Mouse (Mus musculus) brown adipose tissue, adult 24 weeks (tissue): ENCODE results near the gene Igfbp2. TPM values are rescaled to one million over a fixed set of nuclear protein-coding genes. Genes with fewer than 3 reads are reported as not detected.

ENCODE experiments used
- H3K27ac ChIP-seq: fragments of 200-500 bp; replicated peaks from 2 replicates; pipeline ENCODE4 v1.5.1; 2012; ENCODE audit warnings: low read depth, mild to moderate bottlenecking, low read length
- H3K4me1 ChIP-seq: fragments of 200-500 bp; 2 replicates; pipeline ENCODE4 v1.6.1; 2012; ENCODE audit warnings: low read length, mixed read lengths; ENCODE audit not compliant: control insufficient read depth, insufficient read depth, insufficient read length
- H3K4me3 ChIP-seq: fragments of 200-500 bp; 2 replicates; pipeline ENCODE4 v1.5.1; 2012; ENCODE audit warnings: low read depth, mild to moderate bottlenecking, low read length, moderate library complexity; ENCODE audit not compliant: insufficient read depth
- polyA plus RNA-seq: library from polyadenylated mRNA; stranded (reverse); fragments of >200 nt; gene quantifications from 2 replicates; pipeline ENCODE4 v1.2.4, GENCODE M21; 2012; ENCODE audit not compliant: missing spikeins, insufficient read depth, insufficient read length

Igfbp2 gene
- polyA plus RNA-seq, 1 experiment = 1.1 TPM

- H3K4me1 ChIP-seq = no peaks in the 10 kb centered on the region
- H3K4me3 ChIP-seq = no peak overlapping the region
- no peak overlapping the region for H3K27ac ChIP-seq
Measured at GRCm38 (mm10) chr1:72856209-72856909, 32.1 kb downstream of the Igfbp2 start.

- H3K4me1 ChIP-seq = no peaks in the 10 kb centered on the region
- no peak overlapping the region for H3K27ac ChIP-seq
- no peak overlapping the region for H3K4me3 ChIP-seq
Measured at GRCm38 (mm10) chr1:72857142-72857541, 32.8 kb downstream of the Igfbp2 start.

GRCm38 (mm10) chr1:72857631-72858030 is 33.3 kb downstream of the Igfbp2 start:
- Histone ChIP-seq H3K4me1 (no peaks in the 10 kb centered on the region), H3K27ac (no peak overlapping the region), H3K4me3 (no peak overlapping the region)

- Histone ChIP-seq H3K4me1 (no peaks in the 10 kb centered on the region), H3K4me3 (no peak overlapping the region), H3K27ac (no peak overlapping the region)
Measured at GRCm38 (mm10) chr1:72858286-72858685, 34.0 kb downstream of the Igfbp2 start.

DNA sequence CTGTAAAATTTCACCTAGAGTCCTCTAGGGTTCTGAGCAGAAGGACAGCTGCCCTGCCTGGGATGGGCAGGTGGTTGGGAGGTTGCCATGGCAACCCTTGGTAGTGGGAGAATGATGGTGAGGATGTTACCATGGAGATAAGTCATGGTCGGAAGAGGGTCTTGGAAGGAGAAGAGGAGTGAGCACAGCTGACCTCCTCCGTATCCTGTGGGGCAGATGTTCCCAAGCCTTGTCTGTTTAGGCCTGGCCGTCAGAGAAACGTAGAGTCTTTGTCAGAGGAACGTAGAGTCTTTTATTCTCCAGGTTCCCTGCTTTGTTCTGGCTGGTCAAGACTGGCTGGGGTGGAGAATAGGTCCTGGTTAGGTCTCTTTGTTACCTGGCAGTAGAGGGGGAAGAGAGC is 34.6 kb downstream of the Igfbp2 start:
- H3K4me3 ChIP-seq = no peak overlapping the region
- H3K27ac ChIP-seq = no peak overlapping the region
- H3K4me1 ChIP-seq = no peaks in the 10 kb centered on the region

GRCm38 (mm10) chr1:72859963-72860362 is 35.7 kb downstream of the Igfbp2 start:
- H3K27ac ChIP-seq = no peak overlapping the region
- no peaks in the 10 kb centered on the region for H3K4me1 ChIP-seq
- H3K4me3 ChIP-seq = no peak overlapping the region

DNA sequence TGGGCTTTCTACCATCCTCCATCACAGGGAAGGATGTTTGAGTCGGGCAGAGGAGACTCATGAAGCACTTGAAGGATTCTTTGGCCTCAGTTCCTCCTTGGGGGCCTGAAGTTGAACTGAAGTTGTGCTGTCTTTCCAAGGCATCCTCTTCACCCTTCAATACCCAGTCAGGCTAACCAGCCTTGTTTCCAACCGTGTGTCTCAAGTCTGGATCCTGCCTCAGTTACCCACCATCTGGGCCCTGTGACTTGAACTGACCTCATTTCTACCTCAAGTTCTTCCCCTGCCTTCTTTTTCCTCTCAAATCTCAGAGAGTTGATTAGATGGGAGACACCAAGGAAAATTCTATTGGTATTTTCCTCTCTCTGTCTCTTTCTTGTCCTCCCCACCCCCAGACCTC is 36.2 kb downstream of the Igfbp2 start:
- Histone ChIP-seq H3K4me3 (no peak overlapping the region), H3K27ac (no peak overlapping the region), H3K4me1 (no peaks in the 10 kb centered on the region)

DNA sequence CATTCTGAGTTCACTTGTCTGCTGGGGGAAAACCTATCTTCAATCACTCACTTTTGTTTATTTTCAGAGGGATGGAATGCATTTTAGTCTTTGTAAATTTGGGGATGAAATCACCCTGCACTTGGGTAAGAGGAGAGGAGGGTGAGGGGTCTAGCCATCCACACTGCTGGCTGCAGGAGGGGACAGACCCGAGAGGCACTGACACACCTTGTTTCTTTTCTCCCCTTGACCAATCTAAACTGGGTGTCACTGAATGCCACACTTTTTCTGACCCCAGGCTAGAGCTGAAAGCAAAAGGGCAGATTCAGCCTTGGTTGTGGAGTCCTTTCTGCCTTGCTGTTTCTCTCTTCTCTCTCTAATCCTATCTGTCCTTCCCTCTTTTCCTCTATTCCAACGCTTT is 37.4 kb downstream of the Igfbp2 start:
- Histone ChIP-seq H3K4me1 (no peaks in the 10 kb centered on the region), H3K4me3 (no peak overlapping the region), H3K27ac (no peak overlapping the region)

DNA sequence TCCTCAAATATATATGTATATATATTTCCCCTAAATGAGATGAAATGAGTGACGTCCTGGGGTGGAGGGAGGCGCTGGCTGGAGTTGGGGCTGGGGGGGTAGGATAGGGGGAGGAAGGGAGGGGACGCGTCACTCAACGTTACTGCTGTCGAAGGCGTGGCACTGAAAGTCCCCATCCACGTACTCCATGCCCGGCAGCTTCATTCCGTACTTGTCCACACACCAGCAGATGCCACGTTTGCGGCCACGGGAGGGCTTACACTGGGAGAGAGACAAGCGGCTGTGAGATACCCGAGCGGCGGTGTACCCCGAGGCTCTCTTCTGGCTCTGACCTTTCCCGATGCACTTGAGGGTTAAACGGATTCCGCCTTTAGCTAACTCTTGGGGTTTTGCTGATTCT is 37.9 kb downstream of the Igfbp2 start:
- Histone ChIP-seq H3K27ac (no peak overlapping the region), H3K4me1 (no peaks in the 10 kb centered on the region), H3K4me3 (no peak overlapping the region)

DNA sequence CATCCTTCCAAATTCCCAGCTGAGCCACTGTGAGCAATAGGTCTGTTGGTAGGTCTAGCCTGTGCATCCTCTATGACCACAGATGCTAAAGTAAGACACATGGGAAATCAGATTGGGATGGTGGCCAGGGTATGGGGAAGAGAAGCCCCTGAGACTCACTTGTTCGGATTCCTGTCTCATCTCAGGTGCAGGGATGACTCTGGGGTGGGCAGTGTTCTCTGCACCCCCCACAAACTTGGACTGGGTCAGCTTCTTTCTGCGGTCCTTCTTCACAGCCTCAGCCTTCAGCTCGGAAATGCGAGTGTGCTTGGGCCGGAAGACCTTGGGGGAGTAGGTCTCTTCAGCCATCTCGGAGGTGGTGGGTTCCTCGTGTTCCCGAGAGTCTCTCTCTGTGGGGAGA is 39.4 kb downstream of the Igfbp2 start:
- 0 out of 2 replicates have a peak, but pooled peaks cover under 1% of the 10 kb centered on the region for H3K4me1 ChIP-seq
- no peak overlapping the region for H3K27ac ChIP-seq
- no peak overlapping the region for H3K4me3 ChIP-seq

- Histone ChIP-seq H3K27ac (no peak overlapping the region), H3K4me1 (peaks cover 6% of the 10 kb centered on the region; the same call in 1 of the 2 replicates), H3K4me3 (no peak overlapping the region)
Measured at GRCm38 (mm10) chr1:72864272-72864671, 40.0 kb downstream of the Igfbp2 start.

GRCm38 (mm10) chr1:72865900-72866299 is 41.6 kb downstream of the Igfbp2 start:
- Histone ChIP-seq H3K4me3 (no peak overlapping the region), H3K27ac (no peak overlapping the region), H3K4me1 (peaks cover 6% of the 10 kb centered on the region; the same call in 1 of the 2 replicates)

DNA sequence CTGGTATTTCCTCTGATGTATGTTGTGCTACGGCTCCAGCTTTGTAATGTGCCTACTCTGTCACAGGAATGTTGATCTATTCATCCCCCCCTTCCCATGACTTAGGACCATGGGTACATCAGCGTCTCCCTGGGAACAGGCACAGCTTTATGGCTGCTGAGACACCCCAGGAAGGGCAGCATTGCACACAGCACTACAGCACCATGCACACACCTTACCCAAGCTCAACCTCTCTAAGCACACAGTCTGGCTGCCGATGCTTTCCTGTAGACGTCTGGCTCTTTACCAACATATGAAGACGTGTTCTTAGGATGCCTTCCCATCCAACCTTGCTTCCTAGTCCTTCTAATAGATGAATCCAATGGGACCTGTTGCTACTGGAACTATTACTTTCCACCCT is 42.1 kb downstream of the Igfbp2 start:
- Histone ChIP-seq H3K27ac (no peak overlapping the region), H3K4me3 (no peak overlapping the region), H3K4me1 (peaks cover 6% of the 10 kb centered on the region; the same call in 1 of the 2 replicates)

- peaks cover 6% of the 10 kb centered on the region; the same call in 1 of the 2 replicates for H3K4me1 ChIP-seq
- H3K27ac ChIP-seq = no peak overlapping the region
- H3K4me3 ChIP-seq = no peak overlapping the region
Measured at GRCm38 (mm10) chr1:72867346-72867745, 43.0 kb downstream of the Igfbp2 start.

- Histone ChIP-seq H3K4me1 (peaks cover 6% of the 10 kb centered on the region; the same call in 1 of the 2 replicates), H3K4me3 (no peak overlapping the region), H3K27ac (peak overlapping the region; percentile 64)
Measured at GRCm38 (mm10) chr1:72868429-72869215, 44.3 kb downstream of the Igfbp2 start.

GRCm38 (mm10) chr1:72869275-72869674 is 45.0 kb downstream of the Igfbp2 start:
- Histone ChIP-seq H3K4me3 (no peak overlapping the region), H3K27ac (peak overlapping the region; percentile 83), H3K4me1 (peaks cover 6% of the 10 kb centered on the region; the same call in 1 of the 2 replicates)
